Mouse (Mus musculus) hindbrain, postnatal 0 days (tissue): ENCODE results near the gene Acap1. TPM values are rescaled to one million over a fixed set of nuclear protein-coding genes. Genes with fewer than 3 reads are reported as not detected.

Source experiments
- ATAC-seq: fragments of 200-750 bp; cut with Nextera tagmentation; 2 replicates; pipeline ENCODE4 v1.8.0; 2017; ENCODE audit warnings: mild to moderate bottlenecking, moderate TSS enrichment, moderate library complexity
- DNase-seq: peaks from one replicate; pipeline ENCODE4 v3.0.0-alpha.2; 2015; ENCODE audit warnings: low spot score
- H3K27ac ChIP-seq: fragments of 300-500 bp; sonication (generic); 2 replicates; pipeline ENCODE4 v1.5.1; 2014; ENCODE audit warnings: mild to moderate bottlenecking
- H3K27me3 ChIP-seq: fragments of 300-500 bp; sonication (generic); 2 replicates; pipeline ENCODE4 v1.6.1; 2014; ENCODE audit warnings: low read length, mixed read lengths; ENCODE audit not compliant: insufficient read depth
- H3K36me3 ChIP-seq: fragments of 300-500 bp; sonication (generic); 2 replicates; pipeline ENCODE4 v1.6.1; 2014; ENCODE audit warnings: low read length, mixed read lengths; ENCODE audit not compliant: insufficient read depth
- H3K4me1 ChIP-seq: fragments of 300-500 bp; sonication (generic); 2 replicates; pipeline ENCODE4 v1.6.1; 2014; ENCODE audit warnings: antibody characterized with exemption, low read length, mixed read lengths; ENCODE audit not compliant: insufficient read depth
- H3K4me2 ChIP-seq: fragments of 300-500 bp; sonication (generic); 2 replicates; pipeline ENCODE4 v1.6.1; 2014; ENCODE audit warnings: low read depth, mild to moderate bottlenecking, low read length, moderate library complexity, mixed read lengths
- H3K4me3 ChIP-seq: fragments of 300-500 bp; sonication (generic); 2 replicates; pipeline ENCODE4 v1.5.1; 2014; ENCODE audit warnings: low read length
- H3K9ac ChIP-seq: fragments of 300-500 bp; sonication (generic); replicated peaks from 2 replicates; pipeline ENCODE4 v1.6.1; 2014; ENCODE audit warnings: mild to moderate bottlenecking, low read length, moderate library complexity, mixed read lengths
- H3K9me3 ChIP-seq: fragments of 300-500 bp; sonication (generic); 2 replicates; pipeline ENCODE4 v1.6.1; 2016; ENCODE audit warnings: low read length, mixed read lengths
- CTCF ChIP-seq: IDR thresholded peaks from 2 replicates; pipeline ENCODE4 v1.5.1; 2016; ENCODE audit warnings: antibody characterized with exemption, control low read depth, low read depth
- WGBS: fragments of 180-500 bp; shearing (Covaris S2); extraction: QIAGEN DNeasy Blood & Tissue Kit; methylation state at CpG from one replicate; pipeline ENCODE4 v1.1.7; 2014; 5-methylcytosine and 5-hydroxymethylcytosine counted together
- polyA plus RNA-seq: library from polyadenylated mRNA; unstranded; fragments of >200 nt; fragmentation: Nextera tagmentation; extraction: Ambion mirVana; gene quantifications from 2 replicates; pipeline ENCODE4 v1.2.1, GENCODE M21; 2015
- total RNA-seq: library from RNA; depleted of rRNA; stranded (reverse); fragments of >200 nt; gene quantifications from 2 replicates; pipeline ENCODE4 v1.2.3, GENCODE M21; 2014

The Acap1 gene
- total and polyA plus RNA-seq, 2 experiments from 2014 or later: 0.21 TPM; not detected in 1

- ATAC-seq (peak; percentile 94), DNase-seq (peak; percentile 96)
- Histone ChIP-seq H3K9ac (peak within 1 kb of the TSS; percentile 85), H3K4me3 (peak within 1 kb of the TSS; percentile 80), H3K27me3 (no peaks in the 10 kb centered on the region), H3K9me3 (no peaks in the 10 kb centered on the region), H3K4me1 (peaks cover 6% of the 10 kb centered on the region), H3K27ac (peak within 1 kb of the TSS; percentile 93), H3K36me3 (peaks cover 23% of the 10 kb centered on the region), H3K4me2 (peak within 1 kb of the TSS; percentile 92)
- TF ChIP-seq CTCF: no peak
- WGBS: under 1% methylated on average over 32 of the region's 38 CpGs
These were observed 49.1 kb downstream of the Acap1 start, which contains the start of gene Plscr3 for GRCm38 (mm10) chr11:69846198-69846680. Plscr3 (plus strand) TSS chr11:69846376.

GRCm38 (mm10) chr11:69838714-69839104 is 56.6 kb downstream of the Acap1 start:
- H3K27ac ChIP-seq: peak overlapping the region; percentile 88
- no peaks in the 10 kb centered on the region for H3K9me3 ChIP-seq
- no peak for DNase-seq
- H3K27me3 ChIP-seq: no peaks in the 10 kb centered on the region
- H3K36me3 ChIP-seq: no peaks in the 10 kb centered on the region
- peak overlapping the region; percentile 86 for H3K4me2 ChIP-seq
- WGBS: 0% methylated on average over 7 of the region's 7 CpGs
- H3K4me1 ChIP-seq: peaks cover 14% of the 10 kb centered on the region
- peak overlapping the region; percentile 71 for H3K9ac ChIP-seq
- ATAC-seq: no peak
- peak overlapping the region; percentile 72 for H3K4me3 ChIP-seq
- no peak for TF ChIP-seq CTCF

- Histone ChIP-seq H3K4me2 (peak within 1 kb of the TSS; percentile 86), H3K9me3 (no peaks in the 10 kb centered on the region), H3K4me1 (peaks cover 14% of the 10 kb centered on the region), H3K9ac (peak within 1 kb of the TSS; percentile 79), H3K36me3 (peaks cover 2% of the 10 kb centered on the region; the same call in 1 of the 2 replicates), H3K27me3 (no peaks in the 10 kb centered on the region), H3K4me3 (peak within 1 kb of the TSS; percentile 72), H3K27ac (peak within 1 kb of the TSS; percentile 88)
- peak; percentile 98 for DNase-seq
- TF ChIP-seq CTCF: no peak
- ATAC-seq: peak; percentile 91
- under 1% methylated on average over 34 of the region's 34 CpGs for WGBS
These were observed 57.2 kb downstream of the Acap1 start, which contains the start of gene Tmem256 for GRCm38 (mm10) chr11:69837952-69838713. Tmem256 (plus strand) TSS chr11:69838514.

- Histone ChIP-seq H3K4me1 (peaks cover 14% of the 10 kb centered on the region), H3K9me3 (no peaks in the 10 kb centered on the region), H3K9ac (peak within 1 kb of the TSS; percentile 79), H3K4me2 (peak within 1 kb of the TSS; percentile 86), H3K27ac (peak within 1 kb of the TSS; percentile 88), H3K27me3 (no peaks in the 10 kb centered on the region), H3K36me3 (peaks cover 7% of the 10 kb centered on the region), H3K4me3 (peak within 1 kb of the TSS; percentile 72)
- peak; percentile 14; the same call in 1 of the 2 replicates for TF ChIP-seq CTCF
- ATAC-seq (no peak), DNase-seq (peak; percentile 93)
- WGBS: 0% methylated on average over 32 of the region's 32 CpGs
These were observed 57.8 kb downstream of the Acap1 start, which contains the start of gene Nlgn2 for GRCm38 (mm10) chr11:69837604-69837951. Nlgn2 (minus strand) TSS chr11:69837784.

GRCm38 (mm10) chr11:69836703-69837576 is 58.4 kb downstream of the Acap1 start:
- ATAC-seq (no peak), DNase-seq (peak; percentile 69)
- Histone ChIP-seq H3K4me2 (peak overlapping the region; percentile 86), H3K9ac (peak overlapping the region; percentile 79), H3K4me3 (peak overlapping the region; percentile 72), H3K36me3 (peaks cover 10% of the 10 kb centered on the region), H3K4me1 (peaks cover 14% of the 10 kb centered on the region), H3K27me3 (no peaks in the 10 kb centered on the region), H3K27ac (peak overlapping the region; percentile 88), H3K9me3 (no peaks in the 10 kb centered on the region)
- no peak for TF ChIP-seq CTCF
- 1% methylated on average over 49 of the region's 52 CpGs for WGBS

- H3K27me3 ChIP-seq: no peaks in the 10 kb centered on the region
- H3K9me3 ChIP-seq: no peaks in the 10 kb centered on the region
- H3K36me3 ChIP-seq: peaks cover 10% of the 10 kb centered on the region
- TF ChIP-seq CTCF: no peak
- ATAC-seq (no peak), DNase-seq (no peak)
- H3K4me1 ChIP-seq: peaks cover 14% of the 10 kb centered on the region
- H3K9ac ChIP-seq: peak overlapping the region; percentile 79
- H3K4me3 ChIP-seq: peak overlapping the region; percentile 72
- WGBS: 4% methylated on average over 4 of the region's 4 CpGs
- H3K27ac ChIP-seq: peak overlapping the region; percentile 88; the same call in 1 of the 2 replicates
- H3K4me2 ChIP-seq: peak overlapping the region; percentile 86
These were observed 59.4 kb downstream of the Acap1 start for GRCm38 (mm10) chr11:69835966-69836335.
